Mouse (Mus musculus) stomach, postnatal 0 days (tissue): ENCODE data around the gene Olfr71. TPM values are rescaled to one million over a fixed set of nuclear protein-coding genes. Genes with fewer than 3 reads are reported as not detected.

Experiments used
- ATAC-seq: fragments of 200-750 bp; cut with Nextera tagmentation; 2 replicates; pipeline ENCODE4 v1.8.0; 2017; ENCODE audit not compliant: low FRiP score, low TSS enrichment
- DNase-seq: peaks from one replicate; pipeline ENCODE4 v3.0.0-alpha.2; 2016; ENCODE audit warnings: low spot score
- H3K27ac ChIP-seq: fragments of 300-500 bp; sonication (generic); replicated peaks from 2 replicates; pipeline ENCODE4 v1.5.1; 2014; ENCODE audit warnings: mild to moderate bottlenecking, control low read depth
- H3K27me3 ChIP-seq: fragments of 300-500 bp; sonication (generic); 2 replicates; pipeline ENCODE4 v1.6.1; 2014; ENCODE audit warnings: low read length; ENCODE audit not compliant: control insufficient read depth, insufficient read depth
- H3K36me3 ChIP-seq: fragments of 300-500 bp; sonication (generic); 2 replicates; pipeline ENCODE4 v1.6.1; 2014; ENCODE audit warnings: low read length, mixed read lengths; ENCODE audit not compliant: control insufficient read depth, insufficient read depth
- H3K4me1 ChIP-seq: fragments of 300-500 bp; sonication (generic); replicated peaks from 2 replicates; pipeline ENCODE4 v1.6.1; 2014; ENCODE audit warnings: antibody characterized with exemption; ENCODE audit not compliant: control insufficient read depth, insufficient read depth
- H3K4me2 ChIP-seq: fragments of 300-500 bp; sonication (generic); replicated peaks from 2 replicates; pipeline ENCODE4 v1.6.1; 2014; ENCODE audit warnings: low read depth, mild to moderate bottlenecking, control low read depth, moderate library complexity
- H3K4me3 ChIP-seq: fragments of 300-500 bp; sonication (generic); 2 replicates; pipeline ENCODE4 v1.5.1; 2014; ENCODE audit warnings: low read depth, low read length, control low read depth
- H3K9ac ChIP-seq: fragments of 300-500 bp; sonication (generic); 2 replicates; pipeline ENCODE4 v1.6.1; 2014; ENCODE audit warnings: mild to moderate bottlenecking, low read length, control low read depth, mixed read lengths
- H3K9me3 ChIP-seq: fragments of 300-500 bp; sonication (generic); 2 replicates; pipeline ENCODE4 v1.6.1; 2016; ENCODE audit warnings: low read length; ENCODE audit not compliant: control insufficient read depth
- CTCF ChIP-seq: IDR thresholded peaks from 2 replicates; pipeline ENCODE4 v1.5.1; 2016; ENCODE audit warnings: antibody characterized with exemption, low read depth, mild to moderate bottlenecking, moderate library complexity
- EP300 ChIP-seq: optimal IDR thresholded peaks from 2 replicates; pipeline ENCODE3; 2016; ENCODE audit warnings: antibody characterized with exemption
- WGBS: fragments of 180-500 bp; shearing (Covaris S2); extraction: QIAGEN DNeasy Blood & Tissue Kit; methylation state at CpG from one replicate; pipeline ENCODE4 v1.1.7; 2014; 5-methylcytosine and 5-hydroxymethylcytosine counted together
- polyA plus RNA-seq: library from polyadenylated mRNA; unstranded; fragments of >200 nt; fragmentation: Nextera tagmentation; extraction: Ambion mirVana; gene quantifications from 2 replicates; pipeline ENCODE4 v1.2.1, GENCODE M21; 2015

Olfr71 gene
- polyA plus RNA-seq, 1 experiment from 2014 or later, result not detected

GRCm38 (mm10) chr4:43678541-43678940, 31.5 kb downstream of the Olfr71 start:
- no peak for DNase-seq
- peaks cover 3% of the 10 kb centered on the region; the same call in 1 of the 2 replicates for H3K36me3 ChIP-seq
- H3K4me3 ChIP-seq, result no peak overlapping the region
- TF ChIP-seq CTCF, result no peak
- TF ChIP-seq EP300, result no peak
- H3K9ac ChIP-seq, result no peak overlapping the region
- no peak overlapping the region for H3K4me2 ChIP-seq
- H3K4me1 ChIP-seq, result no peaks in the 10 kb centered on the region
- H3K9me3 ChIP-seq, result no peaks in the 10 kb centered on the region
- H3K27ac ChIP-seq, result no peak overlapping the region
- ATAC-seq, result no peak
- WGBS, result 91% methylated on average over 6 of the region's 6 CpGs
- H3K27me3 ChIP-seq, result no peaks in the 10 kb centered on the region

DNA sequence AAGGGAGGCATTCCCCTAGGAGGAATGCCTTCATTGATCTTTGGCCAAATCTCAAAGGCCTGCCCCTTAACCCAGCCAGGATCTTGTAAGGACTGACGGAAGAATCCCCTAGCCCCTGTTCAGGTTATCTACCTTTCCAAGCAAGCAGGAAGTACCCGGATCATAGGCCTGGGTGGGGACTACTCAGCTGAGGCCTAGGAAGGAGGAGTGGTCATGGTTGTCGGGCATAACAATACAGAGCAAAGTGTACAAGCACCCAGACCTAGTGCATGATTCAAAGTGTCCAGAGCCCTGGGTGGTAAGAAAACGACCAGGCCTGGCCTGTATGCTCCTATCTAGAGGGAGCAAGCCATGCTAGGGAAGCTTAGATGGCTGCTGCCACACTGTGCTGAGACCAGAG, 34.4 kb downstream of the Olfr71 start:
- Histone ChIP-seq H3K9me3 (no peaks in the 10 kb centered on the region), H3K4me1 (no peaks in the 10 kb centered on the region), H3K27me3 (no peaks in the 10 kb centered on the region), H3K27ac (no peak overlapping the region), H3K36me3 (no peaks in the 10 kb centered on the region; the same call in 1 of the 2 replicates), H3K4me2 (no peak overlapping the region), H3K9ac (no peak overlapping the region), H3K4me3 (no peak overlapping the region)
- WGBS, result 48% methylated on average over 4 of the region's 4 CpGs
- no peak for TF ChIP-seq CTCF
- TF ChIP-seq EP300, result no peak
- ATAC-seq (peak; percentile 27; the same call in 1 of the 2 replicates), DNase-seq (no peak)

GRCm38 (mm10) chr4:43674974-43675373, 35.1 kb downstream of the Olfr71 start:
- Histone ChIP-seq H3K27ac (no peak overlapping the region), H3K4me2 (no peak overlapping the region), H3K9me3 (no peaks in the 10 kb centered on the region), H3K4me3 (no peak overlapping the region), H3K36me3 (no peaks in the 10 kb centered on the region; the same call in 1 of the 2 replicates), H3K27me3 (no peaks in the 10 kb centered on the region), H3K9ac (no peak overlapping the region), H3K4me1 (no peaks in the 10 kb centered on the region)
- DNase-seq (no peak), ATAC-seq (no peak)
- TF ChIP-seq EP300 (no peak), CTCF (no peak)
- WGBS, result 70% methylated on average over 5 of the region's 5 CpGs

DNA sequence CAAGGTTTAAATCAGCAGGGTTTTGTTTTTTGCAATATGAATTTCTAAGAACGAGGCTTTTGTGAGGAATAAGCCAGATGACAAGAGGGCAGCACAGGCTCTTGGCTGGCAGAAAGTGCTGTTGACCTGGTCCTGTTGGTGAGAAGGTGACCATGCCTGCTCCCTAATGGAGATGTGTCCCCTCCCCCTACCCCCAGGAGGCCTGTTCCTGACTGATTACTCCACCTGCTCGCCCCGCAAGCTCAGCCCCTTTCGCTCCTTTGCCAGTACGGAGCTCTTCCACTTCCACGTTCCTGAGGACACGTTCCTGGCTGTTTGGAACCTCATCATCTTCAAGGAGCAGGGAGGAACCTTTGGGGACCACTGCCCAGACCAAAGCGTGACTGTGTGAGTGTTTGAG, 36.4 kb downstream of the Olfr71 start:
- Histone ChIP-seq H3K36me3 (no peaks in the 10 kb centered on the region; the same call in 1 of the 2 replicates), H3K4me2 (no peak overlapping the region), H3K4me1 (0 out of 2 replicates have a peak, but pooled peaks cover 4% of the 10 kb centered on the region), H3K9ac (no peak overlapping the region), H3K27me3 (no peaks in the 10 kb centered on the region), H3K9me3 (no peaks in the 10 kb centered on the region), H3K27ac (no peak overlapping the region), H3K4me3 (no peak overlapping the region)
- DNase-seq (no peak), ATAC-seq (no peak)
- WGBS, result 71% methylated on average over 8 of the region's 8 CpGs
- no peak for TF ChIP-seq EP300
- no peak for TF ChIP-seq CTCF

DNA sequence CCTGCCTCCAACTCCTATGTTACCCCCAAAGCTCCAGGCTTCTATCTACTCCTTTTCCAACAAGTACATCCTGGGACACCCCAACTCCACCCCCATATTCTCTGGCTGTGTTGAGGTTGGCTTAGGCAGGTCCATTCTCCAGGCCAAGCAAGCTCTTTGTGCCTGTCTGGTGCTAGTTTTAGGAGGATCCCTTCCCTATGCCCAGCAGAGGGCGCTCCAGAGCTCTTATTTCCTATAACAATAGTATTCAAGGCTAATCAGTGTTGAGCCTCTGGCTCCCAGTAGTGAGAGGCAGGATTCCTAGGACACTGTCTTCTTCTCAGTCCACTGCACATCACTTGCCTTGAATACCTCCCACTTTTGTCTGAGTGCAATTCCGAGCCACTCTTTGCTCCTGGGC, 38.0 kb downstream of the Olfr71 start:
- Histone ChIP-seq H3K9me3 (no peaks in the 10 kb centered on the region), H3K36me3 (no peaks in the 10 kb centered on the region; the same call in 1 of the 2 replicates), H3K4me3 (no peak overlapping the region), H3K4me2 (no peak overlapping the region), H3K4me1 (0 out of 2 replicates have a peak, but pooled peaks cover 4% of the 10 kb centered on the region), H3K9ac (no peak overlapping the region), H3K27ac (no peak overlapping the region), H3K27me3 (no peaks in the 10 kb centered on the region)
- no peak for TF ChIP-seq EP300
- peak; percentile 89 for TF ChIP-seq CTCF
- DNase-seq (peak; percentile 89), ATAC-seq (0 out of 2 replicates have a peak, but pooled peaks have one; percentile 11)
- whole genome bisulfite sequencing, result 15% methylated on average over 2 of the region's 2 CpGs

GRCm38 (mm10) chr4:43669428-43669794, 40.6 kb downstream of the Olfr71 start:
- Histone ChIP-seq H3K9me3 (no peaks in the 10 kb centered on the region), H3K9ac (peak overlapping the region; percentile 90), H3K4me2 (peak overlapping the region; percentile 93), H3K4me1 (0 out of 2 replicates have a peak, but pooled peaks cover 4% of the 10 kb centered on the region), H3K4me3 (peak overlapping the region; percentile 83), H3K27ac (peak overlapping the region; percentile 73), H3K36me3 (no peaks in the 10 kb centered on the region), H3K27me3 (no peaks in the 10 kb centered on the region)
- DNase-seq (no peak), ATAC-seq (no peak)
- WGBS, result 0% methylated on average over 20 of the region's 25 CpGs
- TF ChIP-seq EP300, result no peak
- TF ChIP-seq CTCF, result no peak
